Mouse (Mus musculus) kidney, postnatal 0 days (tissue): Measurements from ENCODE around the gene Scaf8. TPM values are rescaled to one million over a fixed set of nuclear protein-coding genes. Genes with fewer than 3 reads are reported as not detected.

Experiments
- ATAC-seq: fragments of 200-750 bp; cut with Nextera tagmentation; replicated peaks from 2 replicates; pipeline ENCODE4 v1.8.0; 2017; ENCODE audit warnings: low read depth, moderate number of reproducible peaks, moderate TSS enrichment, moderate library complexity; ENCODE audit not compliant: low FRiP score
- DNase-seq: peaks from one replicate; pipeline ENCODE4 v3.0.0-alpha.2; 2016; ENCODE audit warnings: low spot score
- H3K27ac ChIP-seq: fragments of 300-500 bp; sonication (generic); 2 replicates; pipeline ENCODE4 v1.5.1; 2014; ENCODE audit warnings: mild to moderate bottlenecking
- H3K27me3 ChIP-seq: fragments of 300-500 bp; sonication (generic); 2 replicates; pipeline ENCODE4 v1.6.1; 2014; ENCODE audit warnings: low read length, mixed read lengths; ENCODE audit not compliant: insufficient read depth
- H3K36me3 ChIP-seq: fragments of 300-500 bp; sonication (generic); 2 replicates; pipeline ENCODE4 v1.6.1; 2014; ENCODE audit warnings: low read length, mixed read lengths; ENCODE audit not compliant: insufficient read depth
- H3K4me1 ChIP-seq: fragments of 300-500 bp; sonication (generic); replicated peaks from 2 replicates; pipeline ENCODE4 v1.6.1; 2014; ENCODE audit warnings: antibody characterized with exemption, low read length, mixed read lengths; ENCODE audit not compliant: insufficient read depth
- H3K4me2 ChIP-seq: fragments of 300-500 bp; sonication (generic); 2 replicates; pipeline ENCODE4 v1.6.1; 2014; ENCODE audit warnings: mild to moderate bottlenecking, low read length, moderate library complexity, mixed read lengths
- H3K4me3 ChIP-seq: fragments of 300-500 bp; sonication (generic); replicated peaks from 2 replicates; pipeline ENCODE4 v1.5.1; 2014; ENCODE audit warnings: low read depth, low read length
- H3K9ac ChIP-seq: fragments of 300-500 bp; sonication (generic); 2 replicates; pipeline ENCODE4 v1.6.1; 2014; ENCODE audit warnings: low read depth, low read length
- H3K9me3 ChIP-seq: fragments of 300-500 bp; sonication (generic); replicated peaks from 2 replicates; pipeline ENCODE4 v1.6.1; 2016; ENCODE audit warnings: low read length, inconsistent platforms, mixed read lengths
- CTCF ChIP-seq: IDR thresholded peaks from 2 replicates; pipeline ENCODE4 v1.5.1; 2016; ENCODE audit warnings: antibody characterized with exemption, low read depth, mild to moderate bottlenecking, moderate library complexity
- whole genome bisulfite sequencing: fragments of 180-500 bp; shearing (Covaris S2); extraction: QIAGEN DNeasy Blood & Tissue Kit; methylation state at CpG from one replicate; pipeline ENCODE4 v1.1.7; 2014; 5-methylcytosine and 5-hydroxymethylcytosine counted together
- polyA plus RNA-seq: library from polyadenylated mRNA; unstranded; fragments of >200 nt; fragmentation: Nextera tagmentation; extraction: Ambion mirVana; gene quantifications from 2 replicates; pipeline ENCODE4 v1.2.1, GENCODE M21; 2015

Gene Scaf8
- polyA plus RNA-seq, 1 experiment from 2014 or later, result 16.1 TPM

GRCm38 (mm10) chr17:3200328-3200727 lies 85.6 kb downstream of the Scaf8 start:
- no peak for DNase-seq
- Histone ChIP-seq H3K9ac (no peak overlapping the region), H3K9me3 (no peaks in the 10 kb centered on the region), H3K4me3 (no peak overlapping the region), H3K27me3 (no peaks in the 10 kb centered on the region), H3K4me1 (no peaks in the 10 kb centered on the region), H3K4me2 (no peak overlapping the region), H3K27ac (no peak overlapping the region), H3K36me3 (peaks cover 40% of the 10 kb centered on the region)
- 94% methylated on average over 8 of the region's 8 CpGs for whole genome bisulfite sequencing
- ATAC-seq, result no peak
- no peak for TF ChIP-seq CTCF

- H3K9ac ChIP-seq, result no peak overlapping the region
- H3K4me2 ChIP-seq, result no peak overlapping the region
- H3K27ac ChIP-seq, result no peak overlapping the region
- no peaks in the 10 kb centered on the region for H3K9me3 ChIP-seq
- H3K4me1 ChIP-seq, result 0 out of 2 replicates have a peak, but pooled peaks cover 3% of the 10 kb centered on the region
- no peak for ATAC-seq
- no peak for DNase-seq
- no peak overlapping the region for H3K4me3 ChIP-seq
- H3K27me3 ChIP-seq, result no peaks in the 10 kb centered on the region
- no peak for TF ChIP-seq CTCF
- H3K36me3 ChIP-seq, result peaks cover 20% of the 10 kb centered on the region
- WGBS, result 85% methylated on average over 4 of the region's 4 CpGs
Observed at GRCm38 (mm10) chr17:3203916-3204315, 89.1 kb downstream of the Scaf8 start.

- Histone ChIP-seq H3K27me3 (no peaks in the 10 kb centered on the region), H3K9me3 (no peaks in the 10 kb centered on the region), H3K4me3 (no peak overlapping the region), H3K9ac (no peak overlapping the region), H3K27ac (no peak overlapping the region), H3K36me3 (peaks cover 20% of the 10 kb centered on the region), H3K4me2 (no peak overlapping the region), H3K4me1 (0 out of 2 replicates have a peak, but pooled peaks cover 3% of the 10 kb centered on the region)
- 88% methylated on average over 7 of the region's 7 CpGs for WGBS
- no peak for DNase-seq
- TF ChIP-seq CTCF, result no peak
- no peak for ATAC-seq
Observed at GRCm38 (mm10) chr17:3204826-3205405, 90.1 kb downstream of the Scaf8 start.

GRCm38 (mm10) chr17:3206527-3207398 lies 92.0 kb downstream of the Scaf8 start:
- ATAC-seq (no peak), DNase-seq (no peak)
- Histone ChIP-seq H3K4me2 (no peak overlapping the region), H3K36me3 (peaks cover 8% of the 10 kb centered on the region), H3K9ac (no peak overlapping the region), H3K4me3 (no peak overlapping the region), H3K27me3 (no peaks in the 10 kb centered on the region), H3K27ac (no peak overlapping the region), H3K9me3 (no peaks in the 10 kb centered on the region), H3K4me1 (0 out of 2 replicates have a peak, but pooled peaks cover 3% of the 10 kb centered on the region)
- no peak for TF ChIP-seq CTCF
- WGBS, result 29% methylated on average over 2 of the region's 2 CpGs

DNA sequence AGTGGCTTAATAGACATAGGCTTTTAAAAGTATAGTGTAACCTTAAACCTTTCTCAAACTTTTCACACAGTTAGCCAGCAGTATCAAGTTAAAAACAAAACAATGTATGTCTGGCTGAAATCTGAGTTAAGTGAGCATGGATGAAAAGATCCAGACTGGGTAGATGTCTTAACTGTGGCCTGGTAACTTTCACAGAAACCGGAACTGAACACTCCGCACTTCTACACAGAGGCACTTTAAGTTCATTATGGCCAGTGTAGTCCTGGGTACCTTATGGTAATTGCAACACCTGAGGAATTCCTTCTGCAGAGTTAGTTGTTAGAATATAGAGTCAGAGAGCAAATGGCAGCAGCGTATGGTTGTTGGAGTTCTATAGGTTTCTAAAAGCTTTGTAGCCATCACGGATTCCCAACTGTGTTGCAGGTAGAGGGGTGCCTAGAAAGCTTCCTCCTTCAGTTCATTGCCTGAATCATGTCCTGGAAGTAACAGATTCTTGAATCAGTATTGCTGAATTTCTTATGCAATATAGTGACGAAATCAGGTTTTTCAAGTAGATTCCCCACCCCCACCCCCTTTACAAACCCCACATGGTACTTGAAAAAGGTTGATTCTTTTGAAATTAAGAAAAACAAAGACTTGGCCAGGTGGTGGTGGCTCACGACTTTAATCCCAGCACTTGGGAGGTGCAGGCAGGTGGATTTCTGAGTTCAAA lies 92.9 kb downstream of the Scaf8 start:
- no peak for ATAC-seq
- Histone ChIP-seq H3K36me3 (peaks cover 8% of the 10 kb centered on the region), H3K4me1 (0 out of 2 replicates have a peak, but pooled peaks cover 3% of the 10 kb centered on the region), H3K4me2 (no peak overlapping the region), H3K4me3 (no peak overlapping the region), H3K27ac (no peak overlapping the region), H3K27me3 (no peaks in the 10 kb centered on the region), H3K9ac (no peak overlapping the region), H3K9me3 (no peaks in the 10 kb centered on the region)
- TF ChIP-seq CTCF, result no peak
- 64% methylated on average over 6 of the region's 6 CpGs for WGBS
- no peak for DNase-seq

DNA sequence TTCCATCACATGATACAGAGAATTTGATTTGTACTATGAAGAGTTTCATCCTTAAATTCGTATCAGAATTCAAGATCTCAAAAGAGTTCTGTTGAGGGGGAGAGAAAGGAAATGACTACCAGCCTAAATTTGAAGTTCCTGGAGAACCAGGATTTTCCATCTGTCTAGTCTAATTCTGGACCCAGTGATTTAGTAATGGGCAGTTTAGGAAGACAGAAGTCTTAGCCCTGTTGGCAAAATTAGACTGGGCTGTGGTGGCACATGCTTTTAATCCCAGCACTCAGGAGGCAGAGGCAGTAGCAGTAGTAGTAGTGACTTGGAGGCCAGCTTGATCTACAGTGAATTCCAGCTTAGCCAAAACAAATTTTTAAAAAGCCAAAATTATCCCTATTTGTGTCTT lies 93.7 kb downstream of the Scaf8 start:
- Histone ChIP-seq H3K9ac (no peak overlapping the region), H3K9me3 (no peaks in the 10 kb centered on the region), H3K4me3 (no peak overlapping the region), H3K27me3 (no peaks in the 10 kb centered on the region), H3K4me1 (0 out of 2 replicates have a peak, but pooled peaks cover 3% of the 10 kb centered on the region), H3K27ac (no peak overlapping the region), H3K36me3 (peaks cover 3% of the 10 kb centered on the region; the same call in 1 of the 2 replicates), H3K4me2 (no peak overlapping the region)
- ATAC-seq, result no peak
- WGBS, result 63% methylated on average over 1 of the region's 1 CpGs
- no peak for DNase-seq
- no peak for TF ChIP-seq CTCF
